Mouse (Mus musculus) midbrain, embryonic 11.5 days (tissue): ENCODE data around the gene Mis12. TPM values are rescaled to one million over a fixed set of nuclear protein-coding genes. Genes with fewer than 3 reads are reported as not detected.
A peak's percentile ranks its signal among the peaks of the same experiment; 100 is the strongest.

Source experiments
- ATAC-seq: fragments of 200-750 bp; cut with Nextera tagmentation; 2 replicates; pipeline ENCODE4 v1.8.0; 2017; ENCODE audit warnings: moderate TSS enrichment, moderate library complexity; ENCODE audit not compliant: low FRiP score
- DNase-seq: peaks from one replicate; pipeline ENCODE4 v3.0.0; 2015; ENCODE audit warnings: low spot score; ENCODE audit errors: missing footprints
- H3K27ac ChIP-seq: fragments of 300-500 bp; sonication (generic); 2 replicates; pipeline ENCODE4 v1.5.1; 2014; ENCODE audit warnings: low read depth, low read length
- H3K27me3 ChIP-seq: fragments of 300-500 bp; sonication (generic); 2 replicates; pipeline ENCODE4 v1.6.1; 2014; ENCODE audit warnings: mild to moderate bottlenecking, low read length, moderate library complexity, mixed read lengths; ENCODE audit not compliant: control insufficient read depth, insufficient read depth
- H3K36me3 ChIP-seq: fragments of 300-500 bp; sonication (generic); 2 replicates; pipeline ENCODE4 v1.6.1; 2014; ENCODE audit warnings: mild to moderate bottlenecking, low read length, moderate library complexity, mixed read lengths; ENCODE audit not compliant: control insufficient read depth, insufficient read depth
- H3K4me1 ChIP-seq: fragments of 300-500 bp; sonication (generic); 2 replicates; pipeline ENCODE4 v1.6.1; 2014; ENCODE audit warnings: low read length; ENCODE audit not compliant: control insufficient read depth, insufficient read depth
- H3K4me2 ChIP-seq: fragments of 300-500 bp; sonication (generic); 2 replicates; pipeline ENCODE4 v1.6.1; 2014; ENCODE audit warnings: mild to moderate bottlenecking, moderate library complexity
- H3K4me3 ChIP-seq: fragments of 300-500 bp; sonication (generic); 2 replicates; pipeline ENCODE4 v1.5.1; 2014; ENCODE audit warnings: low read depth, low read length
- H3K9ac ChIP-seq: fragments of 300-500 bp; sonication (generic); 2 replicates; pipeline ENCODE4 v1.6.1; 2014; ENCODE audit warnings: low read length
- H3K9me3 ChIP-seq: fragments of 300-500 bp; sonication (generic); 2 replicates; pipeline ENCODE4 v1.6.1; 2016; ENCODE audit warnings: low read length; ENCODE audit not compliant: control insufficient read depth
- WGBS: fragments of 180-500 bp; shearing (Covaris S2); extraction: QIAGEN DNeasy Blood & Tissue Kit; methylation state at CpG from one replicate; pipeline ENCODE4 v1.1.7; 2014; 5-methylcytosine and 5-hydroxymethylcytosine counted together
- polyA plus RNA-seq: library from polyadenylated mRNA; unstranded; fragments of >200 nt; fragmentation: Nextera tagmentation; extraction: Ambion mirVana; gene quantifications from 2 replicates; pipeline ENCODE4 v1.2.1, GENCODE M21; 2014

The Mis12 gene
- polyA plus RNA-seq, 1 experiment from 2014 or later = 57.5 TPM

DNA sequence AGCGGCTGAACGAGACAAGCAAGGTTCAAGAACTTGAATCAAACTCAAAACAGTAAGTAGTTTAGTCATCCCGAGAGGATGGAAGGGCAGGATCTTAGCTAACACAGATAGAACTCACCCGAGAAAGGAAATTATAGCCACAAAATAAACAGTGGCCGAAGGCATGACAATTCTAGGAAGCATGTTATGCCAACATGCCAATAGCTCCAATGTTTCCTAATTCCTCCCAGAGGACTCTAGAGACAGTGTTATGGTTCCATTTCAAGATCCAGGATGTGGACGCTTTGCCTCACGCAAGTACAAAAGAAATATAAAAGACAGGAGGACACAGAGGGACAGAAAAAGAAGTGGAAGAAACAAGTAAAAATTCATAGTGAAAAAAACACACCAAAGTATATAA lies 11.6 kb upstream of the Mis12 start:
- WGBS = 94% methylated on average over 7 of the region's 7 CpGs
- Histone ChIP-seq H3K4me2 (no peak overlapping the region), H3K36me3 (peaks cover 8% of the 10 kb centered on the region), H3K27ac (no peak overlapping the region), H3K9me3 (no peaks in the 10 kb centered on the region), H3K27me3 (no peaks in the 10 kb centered on the region), H3K4me1 (peaks cover 12% of the 10 kb centered on the region), H3K4me3 (no peak overlapping the region), H3K9ac (no peak overlapping the region)
- DNase-seq = no peak
- ATAC-seq = no peak

GRCm38 (mm10) chr11:71008321-71008720 lies 11.1 kb upstream of the Mis12 start:
- no peak for DNase-seq
- H3K36me3 ChIP-seq = peaks cover 8% of the 10 kb centered on the region

GRCm38 (mm10) chr11:71012743-71013142 lies 6.7 kb upstream of the Mis12 start:
- no peaks in the 10 kb centered on the region for H3K27me3 ChIP-seq
- 95% methylated on average over 7 of the region's 7 CpGs for WGBS
- H3K9ac ChIP-seq = no peak overlapping the region
- peaks cover 2% of the 10 kb centered on the region; the same call in 1 of the 2 replicates for H3K4me1 ChIP-seq
- H3K9me3 ChIP-seq = no peaks in the 10 kb centered on the region
- no peak overlapping the region for H3K27ac ChIP-seq
- peaks cover 8% of the 10 kb centered on the region for H3K36me3 ChIP-seq
- ATAC-seq (no peak), DNase-seq (no peak)
- H3K4me2 ChIP-seq = no peak overlapping the region
- no peak overlapping the region for H3K4me3 ChIP-seq

More at GRCm38 (mm10) chr11:71008321-71008720, 11.1 kb upstream of the Mis12 start:
- Histone ChIP-seq H3K27me3 (no peaks in the 10 kb centered on the region), H3K4me2 (no peak overlapping the region), H3K4me3 (no peak overlapping the region), H3K4me1 (peaks cover 7% of the 10 kb centered on the region), H3K9me3 (no peaks in the 10 kb centered on the region), H3K9ac (no peak overlapping the region), H3K27ac (no peak overlapping the region)
- no peak for ATAC-seq
- 97% methylated on average over 3 of the region's 3 CpGs for WGBS

GRCm38 (mm10) chr11:71017051-71017450 lies 2.4 kb upstream of the Mis12 start:
- ATAC-seq = no peak
- 97% methylated on average over 1 of the region's 1 CpGs for WGBS
- Histone ChIP-seq H3K4me3 (no peak overlapping the region), H3K9me3 (no peaks in the 10 kb centered on the region), H3K27me3 (no peaks in the 10 kb centered on the region), H3K4me1 (peaks cover 19% of the 10 kb centered on the region), H3K36me3 (peaks cover 3% of the 10 kb centered on the region), H3K4me2 (no peak overlapping the region), H3K9ac (no peak overlapping the region), H3K27ac (no peak overlapping the region)
- DNase-seq = no peak

DNA sequence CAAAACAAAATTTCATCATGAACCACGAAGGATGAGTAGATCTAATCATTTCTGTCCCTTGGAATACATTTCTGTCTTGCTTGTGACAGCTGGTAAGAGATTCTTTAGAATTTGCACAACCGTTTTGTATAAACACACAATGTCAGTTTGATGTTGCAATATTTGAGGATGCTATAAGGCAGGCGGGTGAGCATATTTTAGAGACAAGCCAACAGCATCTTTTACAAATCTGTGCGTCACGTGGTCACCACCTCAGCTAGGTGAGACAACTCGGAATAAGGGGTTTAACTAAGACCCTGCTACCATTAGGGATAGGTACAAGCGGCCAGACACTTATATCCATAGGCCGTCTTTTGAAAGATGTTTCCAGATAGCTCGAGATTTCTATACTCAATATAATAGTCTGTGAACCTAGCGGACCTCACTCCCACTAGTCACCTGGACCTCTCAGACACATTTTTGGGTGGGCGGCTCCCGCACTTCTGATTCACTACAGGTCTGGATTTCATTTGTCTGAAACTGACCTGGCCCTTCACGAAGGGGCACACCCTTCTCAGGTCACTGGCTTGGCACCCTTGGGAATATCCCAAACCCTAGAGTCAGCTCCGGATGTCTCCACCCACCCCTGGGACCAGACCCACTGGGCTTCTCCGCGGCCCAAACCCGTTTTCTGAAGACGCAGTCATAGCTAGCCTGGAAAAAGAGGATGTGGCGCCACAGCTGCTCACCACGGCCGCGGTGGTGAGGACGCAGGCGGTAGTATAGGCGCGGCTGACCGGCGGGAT lies 803 bp upstream of the Mis12 start:
- H3K27ac ChIP-seq = no peak overlapping the region
- WGBS = 7% methylated on average over 28 of the region's 28 CpGs
- peak overlapping the region; percentile 87 for H3K4me2 ChIP-seq
- ATAC-seq = peak; percentile 53
- no peaks in the 10 kb centered on the region for H3K9me3 ChIP-seq
- no peaks in the 10 kb centered on the region; the same call in 1 of the 2 replicates for H3K36me3 ChIP-seq
- H3K4me3 ChIP-seq = peak overlapping the region; percentile 58
- no peak for DNase-seq
- H3K4me1 ChIP-seq = peaks cover 19% of the 10 kb centered on the region
- H3K9ac ChIP-seq = peak overlapping the region; percentile 76
- H3K27me3 ChIP-seq = no peaks in the 10 kb centered on the region

DNA sequence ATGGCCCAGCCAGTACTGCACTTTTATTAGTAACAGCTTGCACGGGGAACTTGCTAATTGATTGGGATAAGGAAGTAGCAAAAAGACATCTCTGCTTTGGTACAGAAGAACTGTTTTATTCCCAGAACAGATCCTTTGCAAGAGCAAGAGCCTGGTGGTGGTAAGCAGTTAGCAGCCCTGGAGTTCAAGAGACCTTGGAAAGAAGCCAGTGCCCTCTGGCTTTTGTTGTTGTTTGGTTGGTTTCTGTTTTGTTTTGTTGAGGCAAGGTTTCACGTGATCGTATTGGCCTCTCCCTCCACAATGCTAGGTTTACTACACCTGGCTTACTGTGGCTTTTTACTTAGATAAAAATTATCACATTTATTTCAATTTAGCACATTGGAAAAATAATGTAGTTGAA lies 8.9 kb downstream of the Mis12 start:
- 89% methylated on average over 3 of the region's 3 CpGs for WGBS
- no peak for DNase-seq
- no peak overlapping the region for H3K4me3 ChIP-seq
- H3K4me2 ChIP-seq = no peak overlapping the region
- peaks cover 21% of the 10 kb centered on the region for H3K36me3 ChIP-seq
- H3K9ac ChIP-seq = no peak overlapping the region
- H3K4me1 ChIP-seq = peaks cover 11% of the 10 kb centered on the region
- H3K9me3 ChIP-seq = no peaks in the 10 kb centered on the region
- H3K27me3 ChIP-seq = no peaks in the 10 kb centered on the region; the same call in 1 of the 2 replicates
- ATAC-seq = no peak
- H3K27ac ChIP-seq = no peak overlapping the region

DNA sequence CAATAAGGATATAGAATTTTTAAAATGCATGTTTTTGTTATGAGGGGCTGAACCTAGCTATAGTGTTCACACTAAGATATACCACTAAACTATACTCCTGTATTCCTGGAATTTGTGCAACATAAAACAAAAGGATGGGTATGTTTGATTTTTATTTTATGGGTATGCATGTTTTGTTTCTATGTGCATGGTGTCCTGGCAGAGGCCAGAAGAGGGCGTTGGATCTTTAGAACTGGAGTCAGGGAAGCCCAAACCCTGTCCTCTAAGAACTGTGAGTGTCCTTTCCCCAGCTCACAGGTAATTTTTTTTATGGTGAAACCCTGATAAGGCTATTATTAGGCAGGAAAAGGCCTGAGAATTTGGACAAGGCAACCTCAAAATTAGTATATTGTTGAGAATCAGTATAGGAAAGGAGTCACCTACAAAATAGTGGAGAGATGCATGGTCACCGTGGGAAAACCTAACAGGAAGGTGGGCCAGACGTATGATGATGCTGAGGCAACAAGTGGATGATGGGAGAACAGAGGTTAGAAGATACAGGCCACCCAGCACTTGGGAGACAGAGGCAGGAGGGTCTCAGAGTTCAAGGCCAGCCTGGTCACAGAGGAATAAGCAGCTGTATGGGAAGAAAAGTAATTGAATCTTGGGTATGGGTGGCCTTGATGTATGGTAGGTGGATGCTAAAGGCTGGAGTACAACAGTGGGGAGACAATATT lies 10.2 kb downstream of the Mis12 start:
- DNase-seq = no peak
- Histone ChIP-seq H3K4me1 (peaks cover 11% of the 10 kb centered on the region), H3K27me3 (no peaks in the 10 kb centered on the region; the same call in 1 of the 2 replicates), H3K9me3 (no peaks in the 10 kb centered on the region), H3K36me3 (peaks cover 21% of the 10 kb centered on the region), H3K4me2 (no peak overlapping the region), H3K4me3 (no peak overlapping the region), H3K27ac (no peak overlapping the region), H3K9ac (no peak overlapping the region)
- no peak for ATAC-seq
- WGBS = 71% methylated on average over 3 of the region's 3 CpGs

DNA sequence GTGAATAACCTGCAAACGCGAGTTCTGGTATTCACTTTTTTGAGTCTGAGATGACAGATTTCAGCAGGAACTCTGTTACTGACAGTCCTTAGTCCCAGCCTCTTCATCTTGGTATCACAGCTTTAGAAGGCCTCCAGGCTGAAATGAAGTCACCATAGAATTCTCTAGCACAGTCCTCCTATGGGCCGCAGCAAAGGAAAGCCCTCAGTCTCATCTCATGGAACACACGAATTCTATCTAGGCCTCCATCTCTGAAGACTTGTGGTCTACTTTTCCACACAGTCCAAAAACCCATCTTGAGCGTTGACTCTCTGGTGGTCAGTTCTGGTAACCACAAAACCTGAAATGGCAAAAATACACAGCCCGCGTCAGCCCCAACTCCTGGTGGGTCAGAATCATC lies 12.7 kb downstream of the Mis12 start:
- Histone ChIP-seq H3K27ac (peak overlapping the region; percentile 90), H3K9me3 (no peaks in the 10 kb centered on the region), H3K4me3 (peak overlapping the region; percentile 50), H3K4me1 (peaks cover 11% of the 10 kb centered on the region), H3K4me2 (peak overlapping the region; percentile 51), H3K36me3 (peaks cover 5% of the 10 kb centered on the region; the same call in 1 of the 2 replicates), H3K27me3 (no peaks in the 10 kb centered on the region; the same call in 1 of the 2 replicates), H3K9ac (peak overlapping the region; percentile 75)
- ATAC-seq (no peak), DNase-seq (peak; percentile 87)
- WGBS = 66% methylated on average over 7 of the region's 7 CpGs
